Mouse (Mus musculus) megakaryocyte, embryonic 14.5 days (primary cell): ENCODE data around the gene Tnrc6b. TPM values are rescaled to one million over a fixed set of nuclear protein-coding genes. Genes with fewer than 3 reads are reported as not detected.
A peak's percentile ranks its signal among the peaks of the same experiment; 100 is the strongest.

Experiments
- H3K27me3 ChIP-seq: replicated peaks from 2 replicates; pipeline ENCODE3; 2012; ENCODE audit warnings: inconsistent platforms
- H3K36me3 ChIP-seq: replicated peaks from 2 replicates; pipeline ENCODE3; 2012; ENCODE audit warnings: low read length, inconsistent platforms, mixed read lengths
- H3K4me1 ChIP-seq: 2 replicates; pipeline ENCODE4 v1.6.1; 2012; ENCODE audit warnings: inconsistent platforms
- H3K4me3 ChIP-seq: replicated peaks from 2 replicates; pipeline ENCODE3; 2012; ENCODE audit warnings: moderate library complexity, mild to moderate bottlenecking, inconsistent platforms
- H3K9me3 ChIP-seq: 2 replicates; pipeline ENCODE4 v1.6.1; 2012; ENCODE audit warnings: inconsistent platforms
- FLI1 ChIP-seq: IDR thresholded peaks from 2 replicates; pipeline ENCODE4 v1.6.1; 2012; ENCODE audit warnings: low read length, inconsistent platforms, mixed read lengths
- GATA1 ChIP-seq: IDR thresholded peaks from 3 replicates; pipeline ENCODE4 v1.6.1; 2012; ENCODE audit warnings: mixed read lengths, low read length, inconsistent platforms, borderline replicate concordance
- polyA plus RNA-seq: library from polyadenylated mRNA; stranded (reverse); fragments of >175 nt; gene quantifications from 2 replicates; pipeline ENCODE4 v1.2.3, GENCODE M21; 2012; ENCODE audit warnings: low replicate concordance; ENCODE audit not compliant: insufficient read depth

Gene Tnrc6b
- polyA plus RNA-seq, 1 experiment = 19.3 TPM

GRCm38 (mm10) chr15:80774666-80775065, 63.6 kb downstream of the Tnrc6b start:
- H3K4me3 ChIP-seq = no peak overlapping the region
- H3K27me3 ChIP-seq = no peaks in the 10 kb centered on the region
- peaks cover 10% of the 10 kb centered on the region for H3K36me3 ChIP-seq
- H3K4me1 ChIP-seq = peaks cover 14% of the 10 kb centered on the region
- H3K9me3 ChIP-seq = no peaks in the 10 kb centered on the region
- TF ChIP-seq GATA1 (no peak), FLI1 (no peak)

- Histone ChIP-seq H3K36me3 (peaks cover 8% of the 10 kb centered on the region), H3K4me1 (peaks cover 11% of the 10 kb centered on the region), H3K27me3 (no peaks in the 10 kb centered on the region), H3K4me3 (no peak overlapping the region), H3K9me3 (no peaks in the 10 kb centered on the region)
- no peak for TF ChIP-seq FLI1
- TF ChIP-seq GATA1 = no peak
These were observed 67.9 kb downstream of the Tnrc6b start for GRCm38 (mm10) chr15:80779006-80779405.

GRCm38 (mm10) chr15:80780154-80780751, 69.1 kb downstream of the Tnrc6b start:
- Histone ChIP-seq H3K9me3 (no peaks in the 10 kb centered on the region), H3K27me3 (no peaks in the 10 kb centered on the region), H3K4me3 (peak overlapping the region; percentile 5), H3K4me1 (peaks cover 16% of the 10 kb centered on the region), H3K36me3 (peaks cover 9% of the 10 kb centered on the region)
- TF ChIP-seq FLI1 (no peak), GATA1 (no peak)

DNA sequence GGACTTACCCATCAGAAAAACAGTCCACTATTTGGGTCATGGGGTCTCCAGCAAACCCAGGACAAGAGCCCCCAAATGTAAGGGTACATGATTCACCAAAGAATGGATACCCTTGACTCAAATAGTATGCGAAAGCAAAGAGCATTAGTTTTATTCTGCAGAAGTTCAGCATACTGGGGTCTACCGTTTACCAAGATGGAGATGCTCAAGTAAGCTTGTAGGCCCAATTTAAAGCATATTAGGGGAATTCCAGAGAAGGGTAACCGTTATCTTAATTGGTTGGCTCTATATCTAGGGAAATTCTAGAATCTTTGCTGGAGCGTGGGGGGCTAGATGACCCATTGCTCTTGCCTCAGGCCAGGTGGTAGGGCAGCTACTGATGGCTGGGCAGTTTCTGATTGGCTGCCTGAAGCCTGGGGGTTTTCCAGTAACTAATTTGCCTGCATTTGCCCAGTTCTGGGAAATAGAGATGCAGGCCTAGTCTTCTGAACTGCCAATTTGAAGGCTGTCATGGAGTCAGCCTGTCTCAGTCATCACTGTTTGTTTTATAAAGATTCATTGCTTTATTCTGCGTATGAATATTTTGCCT, 70.2 kb downstream of the Tnrc6b start:
- H3K4me1 ChIP-seq = peaks cover 16% of the 10 kb centered on the region
- H3K36me3 ChIP-seq = peaks cover 12% of the 10 kb centered on the region
- no peak overlapping the region for H3K4me3 ChIP-seq
- TF ChIP-seq FLI1 (no peak), GATA1 (no peak)
- no peaks in the 10 kb centered on the region for H3K9me3 ChIP-seq
- H3K27me3 ChIP-seq = no peaks in the 10 kb centered on the region

GRCm38 (mm10) chr15:80784553-80784971, 73.4 kb downstream of the Tnrc6b start:
- H3K4me3 ChIP-seq = no peak overlapping the region
- H3K4me1 ChIP-seq = peaks cover 21% of the 10 kb centered on the region
- H3K9me3 ChIP-seq = no peaks in the 10 kb centered on the region
- TF ChIP-seq FLI1 = no peak
- no peak for TF ChIP-seq GATA1
- peaks cover 20% of the 10 kb centered on the region for H3K36me3 ChIP-seq
- no peaks in the 10 kb centered on the region for H3K27me3 ChIP-seq

DNA sequence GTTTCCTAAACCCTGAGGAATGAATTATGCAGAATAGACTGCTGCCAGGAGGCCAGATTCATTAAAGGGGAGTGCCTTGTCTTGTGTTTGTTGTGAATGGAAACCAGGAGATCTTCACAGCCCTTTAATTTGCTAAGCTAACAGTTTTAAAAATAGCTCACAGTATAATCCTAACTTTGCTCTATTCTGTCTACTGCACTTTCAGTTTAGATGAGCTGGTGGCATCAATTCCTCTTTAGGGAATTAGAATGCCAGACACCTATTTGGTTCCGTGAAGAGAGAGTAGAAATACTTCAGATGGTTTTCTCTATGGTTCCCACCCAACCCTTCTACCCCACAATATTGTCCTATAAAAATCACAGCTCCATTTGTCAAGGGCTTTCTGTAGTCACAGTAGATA, 74.6 kb downstream of the Tnrc6b start:
- H3K4me3 ChIP-seq = no peak overlapping the region
- no peaks in the 10 kb centered on the region for H3K27me3 ChIP-seq
- H3K9me3 ChIP-seq = no peaks in the 10 kb centered on the region
- TF ChIP-seq FLI1 = no peak
- no peak for TF ChIP-seq GATA1
- peaks cover 14% of the 10 kb centered on the region for H3K4me1 ChIP-seq
- peaks cover 20% of the 10 kb centered on the region for H3K36me3 ChIP-seq

- H3K4me1 ChIP-seq = peaks cover 13% of the 10 kb centered on the region
- peaks cover 22% of the 10 kb centered on the region for H3K36me3 ChIP-seq
- TF ChIP-seq GATA1 = no peak
- no peak for TF ChIP-seq FLI1
- H3K27me3 ChIP-seq = no peaks in the 10 kb centered on the region
- no peaks in the 10 kb centered on the region for H3K9me3 ChIP-seq
- H3K4me3 ChIP-seq = no peak overlapping the region
These were observed 76.6 kb downstream of the Tnrc6b start for GRCm38 (mm10) chr15:80787746-80788145.

GRCm38 (mm10) chr15:80792556-80792955, 81.4 kb downstream of the Tnrc6b start:
- peaks cover 22% of the 10 kb centered on the region for H3K4me1 ChIP-seq
- H3K4me3 ChIP-seq = no peak overlapping the region
- H3K27me3 ChIP-seq = no peaks in the 10 kb centered on the region
- H3K9me3 ChIP-seq = no peaks in the 10 kb centered on the region
- no peak for TF ChIP-seq FLI1
- no peak for TF ChIP-seq GATA1
- H3K36me3 ChIP-seq = peaks cover 7% of the 10 kb centered on the region

DNA sequence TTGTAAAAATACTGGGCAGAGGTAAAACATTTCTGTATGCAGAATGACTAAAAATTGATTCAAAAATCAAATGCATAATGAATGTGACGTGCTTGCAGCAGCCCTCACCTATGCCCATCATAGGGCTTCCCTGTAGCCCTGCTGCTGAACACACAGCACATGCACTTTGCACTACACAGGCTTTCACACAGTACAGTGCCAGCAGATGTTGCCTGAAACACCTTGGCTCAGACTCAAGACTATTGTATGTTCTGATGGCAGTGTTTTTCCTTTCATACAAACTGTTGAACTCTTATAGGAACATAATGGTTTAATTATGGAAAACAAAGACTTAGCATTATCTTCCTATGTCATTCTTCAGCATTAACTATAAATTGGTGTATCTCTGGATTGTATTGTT, 84.0 kb downstream of the Tnrc6b start:
- Histone ChIP-seq H3K36me3 (peaks cover 2% of the 10 kb centered on the region), H3K27me3 (no peaks in the 10 kb centered on the region), H3K4me1 (peaks cover 26% of the 10 kb centered on the region), H3K4me3 (no peak overlapping the region), H3K9me3 (no peaks in the 10 kb centered on the region)
- TF ChIP-seq FLI1 = no peak
- TF ChIP-seq GATA1 = no peak

DNA sequence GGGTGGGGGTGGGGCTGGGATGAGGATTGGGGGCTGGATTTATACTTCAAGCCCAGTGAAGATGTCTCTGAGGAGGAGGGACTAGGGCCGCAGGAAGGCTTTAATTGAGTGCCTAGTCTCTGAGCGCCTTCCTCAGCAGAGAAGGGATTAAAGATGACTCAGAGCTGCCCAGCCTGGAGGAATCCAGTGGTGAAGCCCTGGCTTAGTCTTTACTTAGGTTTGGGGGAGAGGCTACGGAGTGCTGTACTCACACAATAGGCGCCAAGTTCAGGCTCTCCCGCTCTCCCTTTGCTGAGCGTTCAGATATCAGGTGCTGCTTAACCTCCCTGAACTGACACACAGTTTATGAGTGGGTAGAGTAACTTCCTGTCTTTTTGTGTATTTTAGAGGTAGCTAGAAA, 86.6 kb downstream of the Tnrc6b start:
- H3K27me3 ChIP-seq = no peaks in the 10 kb centered on the region
- H3K9me3 ChIP-seq = no peaks in the 10 kb centered on the region
- H3K4me3 ChIP-seq = peak overlapping the region; percentile 93
- H3K36me3 ChIP-seq = no peaks in the 10 kb centered on the region
- TF ChIP-seq GATA1 (no peak), FLI1 (no peak)
- H3K4me1 ChIP-seq = peaks cover 44% of the 10 kb centered on the region
